Mouse (Mus musculus): ENCODE data around the gene Ckmt2.

Ckmt2 gene

GRCm38 (mm10) chr13:91876741-91877349 is at the start of gene Ckmt2:
Gene Ckmt2, minus strand, starts transcription at chr13:91876885.
- DNase-seq, result no peak

GRCm38 (mm10) chr13:91921010-91921409 is 44.3 kb upstream of the Ckmt2 start:
- DNase-seq, result no peak

- no peak for DNase-seq
These were observed 42.1 kb upstream of the Ckmt2 start for GRCm38 (mm10) chr13:91918764-91919163.

DNA sequence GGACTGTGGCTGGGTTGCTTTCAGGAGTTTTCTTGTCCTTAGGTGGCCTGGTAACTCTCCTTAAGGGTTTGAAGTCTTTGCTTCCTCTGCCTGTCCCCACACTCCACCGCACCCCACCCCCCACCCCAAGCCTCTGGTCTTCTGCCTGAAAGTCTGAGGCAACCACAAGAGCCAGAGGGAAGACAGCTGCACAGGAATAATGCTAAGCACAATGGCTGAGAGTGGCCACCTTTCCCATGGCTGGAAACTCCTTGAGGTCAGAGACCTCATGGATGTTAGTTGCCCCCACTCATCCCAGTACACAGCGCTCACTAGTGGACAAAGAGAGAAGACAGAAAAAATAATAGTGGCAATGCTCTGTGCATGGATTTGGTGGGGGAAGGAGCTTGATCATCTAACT is 41.1 kb upstream of the Ckmt2 start:
- no peak for DNase-seq

- DNase-seq, result no peak
These were observed 39.6 kb upstream of the Ckmt2 start for GRCm38 (mm10) chr13:91916308-91916707.

DNA sequence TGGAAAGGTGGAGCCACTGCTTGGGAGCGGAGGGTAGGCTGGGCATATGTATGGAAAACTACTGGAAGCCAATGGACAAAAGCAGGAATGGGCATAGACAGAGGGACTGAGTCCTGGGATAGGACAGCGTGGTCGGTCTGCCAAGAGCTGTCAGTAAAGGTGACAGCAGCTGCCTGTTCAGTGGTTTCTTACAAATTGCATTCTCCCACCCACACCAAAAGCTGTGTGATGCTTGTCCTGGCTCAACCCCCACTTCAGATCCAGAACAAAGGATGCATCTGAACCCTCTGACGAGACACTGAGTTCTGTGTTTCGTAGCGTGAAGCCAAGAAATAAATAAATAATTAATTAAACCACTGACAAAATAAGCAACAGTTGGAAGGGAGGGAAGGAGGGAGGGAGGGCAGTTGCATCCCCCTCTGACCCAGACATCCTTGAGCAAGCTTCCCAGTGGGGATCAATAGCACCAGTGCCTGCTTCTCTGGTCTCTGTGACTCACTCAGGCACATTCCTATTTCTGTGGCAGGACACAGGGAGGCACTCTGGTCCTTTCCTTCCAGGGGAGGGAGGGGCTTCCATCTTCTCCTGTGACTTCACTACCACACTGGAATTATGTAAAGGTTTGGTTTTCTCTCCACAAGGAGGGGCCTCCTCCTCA is 39.0 kb upstream of the Ckmt2 start:
- peak; percentile 25 for DNase-seq

GRCm38 (mm10) chr13:91915192-91915581 is 38.5 kb upstream of the Ckmt2 start:
- no peak for DNase-seq

- DNase-seq, result no peak
These were observed 35.0 kb upstream of the Ckmt2 start for GRCm38 (mm10) chr13:91911652-91912051.

DNA sequence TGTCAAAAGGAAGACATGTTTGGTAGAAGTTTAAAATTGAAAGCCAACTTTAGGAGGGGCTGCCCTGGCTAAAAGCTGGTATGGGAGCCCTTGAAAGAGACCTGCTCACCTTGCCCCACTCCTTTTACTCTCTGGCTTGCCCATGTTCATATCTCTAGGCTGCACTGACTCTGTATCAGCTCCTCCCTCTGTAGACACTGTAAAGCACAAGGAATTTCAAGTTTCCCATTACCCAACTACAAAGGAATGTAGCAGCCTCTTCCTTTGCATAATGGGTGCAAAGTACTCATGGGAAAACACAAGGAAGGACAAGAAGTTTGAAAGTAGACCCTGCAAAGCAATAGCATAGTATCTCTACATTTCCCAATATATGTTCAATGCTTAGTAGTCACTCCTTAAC is 34.5 kb upstream of the Ckmt2 start:
- DNase-seq, result no peak

DNA sequence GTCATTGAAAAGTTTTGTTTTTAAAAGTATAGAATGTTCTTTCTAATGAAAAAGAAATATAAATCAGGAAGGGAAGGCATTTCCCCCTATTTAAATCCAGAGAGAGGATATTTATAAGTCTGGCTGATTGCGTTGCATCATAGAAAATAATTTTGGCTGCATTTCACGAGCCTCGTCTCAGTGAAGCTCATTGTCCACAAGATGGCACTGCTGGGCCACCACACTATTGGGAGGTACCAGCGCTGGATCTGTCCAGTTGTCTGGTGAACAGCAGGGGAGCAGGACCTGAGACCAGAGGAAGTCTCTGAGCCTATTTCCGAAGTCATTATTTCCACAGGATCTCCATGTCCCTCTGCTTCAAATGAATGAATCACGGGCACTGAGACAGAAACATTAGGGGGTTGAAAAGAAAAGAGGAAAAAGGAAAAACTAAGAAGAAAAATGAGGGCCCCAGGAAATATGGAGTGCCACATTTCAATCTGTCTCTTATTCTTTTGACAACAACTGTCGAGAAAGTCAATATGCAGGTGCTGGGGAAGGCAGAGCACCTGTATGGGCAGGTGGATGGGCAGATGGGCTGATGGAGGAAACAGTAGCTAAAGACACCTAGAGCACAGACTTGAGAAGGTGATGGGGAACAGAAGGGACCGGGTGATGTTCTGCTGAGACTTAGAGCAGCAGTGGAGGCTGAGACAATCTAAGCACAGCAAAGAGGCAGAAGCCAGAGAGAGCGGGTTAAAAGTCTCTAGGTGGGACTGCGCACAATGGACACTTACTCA is 31.7 kb upstream of the Ckmt2 start:
- peak; percentile 91 for DNase-seq

GRCm38 (mm10) chr13:91906338-91906737 is 29.7 kb upstream of the Ckmt2 start:
- DNase-seq, result no peak

DNA sequence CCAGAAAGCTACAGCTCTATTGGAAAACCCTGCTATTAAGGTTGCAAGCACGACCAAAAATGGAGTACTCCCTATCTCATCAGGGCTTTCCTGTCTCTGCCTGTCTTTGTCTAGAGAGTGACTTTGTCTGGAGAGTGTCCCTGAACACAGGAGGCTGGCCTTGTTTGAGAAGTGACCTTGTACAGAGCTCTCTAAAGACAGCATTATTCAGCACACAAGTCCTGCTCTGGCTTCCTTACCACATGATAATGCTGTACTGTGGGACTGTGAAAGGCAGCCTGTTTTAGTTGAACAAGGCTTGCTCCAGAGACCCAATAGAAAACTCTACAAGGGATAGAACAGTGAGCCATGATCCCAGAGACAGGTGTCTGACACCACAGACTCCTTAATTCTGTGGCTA is 19.8 kb upstream of the Ckmt2 start:
- DNase-seq, result no peak

GRCm38 (mm10) chr13:91893132-91893531 is 16.4 kb upstream of the Ckmt2 start:
- DNase-seq, result peak; percentile 38

GRCm38 (mm10) chr13:91890031-91890619 is 13.4 kb upstream of the Ckmt2 start:
- no peak for DNase-seq

- no peak for DNase-seq
These were observed 8.2 kb upstream of the Ckmt2 start for GRCm38 (mm10) chr13:91884714-91885386.

- DNase-seq, result peak; percentile 73
These were observed 5.3 kb upstream of the Ckmt2 start for GRCm38 (mm10) chr13:91881837-91882480.

DNA sequence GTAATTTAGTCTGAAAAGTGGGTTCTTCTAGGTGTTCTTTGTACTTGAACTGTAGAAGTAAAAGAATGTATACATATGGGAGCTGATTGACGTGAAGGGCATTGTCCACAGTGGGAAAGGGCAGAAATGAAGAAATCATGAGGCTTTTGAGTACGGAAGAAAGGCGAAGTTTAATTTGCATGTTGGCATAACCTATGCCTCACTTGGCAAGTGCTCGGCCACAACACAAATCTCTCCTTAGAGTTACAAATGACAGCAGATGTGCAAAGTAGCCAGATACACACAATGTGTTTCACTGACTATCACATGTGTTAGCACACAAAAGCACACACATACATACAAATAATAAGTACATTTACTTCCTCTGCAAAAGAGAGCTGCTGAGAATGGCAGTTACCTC is 3.6 kb upstream of the Ckmt2 start:
- DNase-seq, result no peak

DNA sequence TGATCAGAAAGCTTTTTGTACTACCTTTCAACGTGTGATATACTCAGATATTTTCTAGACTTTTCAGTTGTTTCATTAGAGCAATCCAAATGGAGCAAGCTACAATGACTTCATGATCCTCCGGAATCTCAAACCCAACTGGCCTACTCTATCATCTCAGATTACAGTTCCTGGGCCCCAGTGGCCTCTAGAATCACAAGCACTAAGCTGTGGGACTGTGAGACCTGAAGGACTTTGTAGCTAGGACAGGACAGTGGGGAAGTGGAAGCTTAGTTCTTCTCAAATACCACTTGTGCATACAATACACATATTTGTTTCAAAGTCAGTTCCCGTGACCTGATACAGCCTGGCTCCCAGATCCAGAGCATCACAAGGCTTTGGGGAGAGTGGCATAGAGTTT is 1.3 kb upstream of the Ckmt2 start:
- DNase-seq, result no peak

DNA sequence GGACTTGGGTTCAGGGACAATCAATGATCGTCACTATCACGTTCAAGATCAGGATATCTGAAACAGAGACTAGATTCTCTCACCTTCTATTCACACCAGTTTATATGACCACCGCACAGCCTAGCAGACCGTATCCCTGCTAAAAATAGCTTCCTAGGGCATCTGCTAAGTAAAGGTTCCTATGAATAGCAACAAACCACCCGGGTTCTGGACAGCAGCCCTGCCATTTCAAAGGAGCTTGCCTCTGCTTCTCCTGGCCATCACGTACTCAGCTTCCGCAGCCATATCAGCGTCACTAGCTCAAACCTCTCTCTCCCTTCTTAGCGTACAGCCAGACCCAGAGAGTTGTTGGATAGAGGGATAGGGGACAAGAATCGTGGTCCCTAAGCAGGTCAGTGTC is 665 bp upstream of the Ckmt2 start:
- no peak for DNase-seq

DNA sequence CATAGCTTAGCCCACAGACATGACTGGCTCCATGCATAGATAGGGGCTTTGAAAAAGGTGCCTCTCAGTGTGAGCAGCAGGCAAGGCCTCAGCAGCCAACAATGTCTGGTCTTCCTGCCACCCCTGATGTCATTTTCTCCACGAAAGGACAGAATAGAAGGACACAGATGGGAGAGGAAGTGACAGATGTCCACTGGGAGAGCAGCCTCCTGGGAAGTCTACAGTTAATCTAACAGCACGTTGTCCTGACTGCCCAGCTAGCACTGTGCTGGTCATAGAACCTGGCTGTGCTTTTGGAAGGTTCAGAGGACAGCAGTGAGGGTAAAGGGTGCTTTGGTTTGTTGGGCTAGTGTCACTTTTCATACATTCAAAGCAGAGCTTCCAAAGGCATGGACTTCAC is 1.1 kb downstream of the Ckmt2 start:
- no peak for DNase-seq

DNA sequence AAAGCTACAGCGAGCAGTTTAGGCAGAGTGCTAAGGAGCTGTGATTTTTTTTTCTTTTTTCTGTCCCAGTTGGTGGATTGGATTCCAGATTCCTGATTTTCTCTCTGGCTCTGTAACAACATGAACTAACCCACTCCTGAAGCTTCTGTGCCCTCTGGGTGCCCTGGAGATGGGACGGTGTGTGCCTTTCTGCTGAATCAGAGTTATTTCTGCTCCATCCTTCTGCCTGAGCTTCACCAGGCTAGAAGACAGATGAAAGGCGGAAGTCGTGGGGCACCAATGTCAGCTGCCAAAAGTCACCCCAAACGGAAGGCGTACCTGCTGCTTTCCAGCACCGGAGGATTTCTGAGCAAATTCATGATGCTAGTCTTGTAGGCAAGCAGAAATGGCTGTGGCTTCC is 2.1 kb downstream of the Ckmt2 start:
- DNase-seq, result peak; percentile 5

DNA sequence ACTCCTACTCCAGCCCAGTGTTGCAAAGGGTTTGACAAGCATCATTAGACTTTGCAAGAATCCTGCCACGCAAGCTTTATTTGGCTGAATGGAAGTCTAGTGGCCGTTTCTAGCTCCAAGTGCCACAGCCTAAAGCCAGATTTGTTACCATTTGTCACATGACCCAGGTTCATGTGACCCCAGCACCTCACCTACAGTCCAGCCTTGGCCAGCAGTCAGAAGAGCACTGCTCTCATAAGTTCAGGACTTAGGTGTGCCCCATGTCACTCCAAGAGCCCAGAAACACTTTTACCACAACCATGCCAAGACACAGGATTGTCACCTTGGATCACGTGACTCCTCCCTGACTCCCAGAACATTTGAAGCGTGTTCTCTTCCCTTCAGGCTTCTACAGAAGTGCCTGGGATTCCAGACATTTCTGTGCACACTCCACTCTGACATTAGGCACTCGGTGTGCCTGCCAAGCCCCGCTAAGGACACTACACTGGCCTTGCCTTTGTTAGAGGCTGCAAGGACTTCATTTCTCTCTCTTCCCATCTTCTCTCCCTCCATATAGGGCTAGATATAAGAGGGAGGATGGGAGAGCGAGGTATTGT is 2.9 kb downstream of the Ckmt2 start:
- peak; percentile 5 for DNase-seq

All from embryo, embryonic 11 days (tissue).